Mouse (Mus musculus) layer of hippocampus, adult 9-11 months (tissue): ENCODE results near the gene Dffa.
A peak's percentile ranks its signal among the peaks of the same experiment; 100 is the strongest.

Source experiments
- DNase-seq: peaks from one replicate; pipeline ENCODE4 v3.0.0; 2022

Gene Dffa

GRCm38 (mm10) chr4:149103875-149104561, at the start of gene Dffa:
Dffa (plus strand) TSS chr4:149104146.
- peak; percentile 94 for DNase-seq

DNA sequence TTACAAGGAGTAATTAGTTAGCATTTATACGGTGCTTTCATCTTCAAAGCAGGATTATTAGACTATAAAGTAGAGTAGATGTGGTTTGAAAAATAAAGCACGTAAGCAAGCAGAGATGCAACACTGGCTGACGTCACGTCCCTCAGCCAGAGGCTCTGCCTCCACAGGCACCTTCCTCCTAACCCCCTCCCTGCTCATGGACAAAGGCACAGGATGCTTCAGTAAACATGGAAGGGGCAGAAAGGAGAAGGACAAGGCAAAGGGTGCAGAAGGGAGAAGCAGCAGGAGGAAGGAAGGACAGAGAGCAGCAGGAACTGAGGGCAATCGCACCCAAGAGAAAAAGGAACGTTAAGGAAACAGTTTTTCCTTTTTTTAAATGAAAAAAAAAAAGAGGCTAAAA, 48.1 kb upstream of the Dffa start:
- no peak for DNase-seq

GRCm38 (mm10) chr4:149056957-149057356, 47.0 kb upstream of the Dffa start:
- DNase-seq: no peak

GRCm38 (mm10) chr4:149057470-149057869, 46.5 kb upstream of the Dffa start:
- no peak for DNase-seq

- DNase-seq: no peak
Observed at GRCm38 (mm10) chr4:149058298-149058697, 45.6 kb upstream of the Dffa start.

GRCm38 (mm10) chr4:149059713-149060112, 44.2 kb upstream of the Dffa start:
- DNase-seq: no peak

DNA sequence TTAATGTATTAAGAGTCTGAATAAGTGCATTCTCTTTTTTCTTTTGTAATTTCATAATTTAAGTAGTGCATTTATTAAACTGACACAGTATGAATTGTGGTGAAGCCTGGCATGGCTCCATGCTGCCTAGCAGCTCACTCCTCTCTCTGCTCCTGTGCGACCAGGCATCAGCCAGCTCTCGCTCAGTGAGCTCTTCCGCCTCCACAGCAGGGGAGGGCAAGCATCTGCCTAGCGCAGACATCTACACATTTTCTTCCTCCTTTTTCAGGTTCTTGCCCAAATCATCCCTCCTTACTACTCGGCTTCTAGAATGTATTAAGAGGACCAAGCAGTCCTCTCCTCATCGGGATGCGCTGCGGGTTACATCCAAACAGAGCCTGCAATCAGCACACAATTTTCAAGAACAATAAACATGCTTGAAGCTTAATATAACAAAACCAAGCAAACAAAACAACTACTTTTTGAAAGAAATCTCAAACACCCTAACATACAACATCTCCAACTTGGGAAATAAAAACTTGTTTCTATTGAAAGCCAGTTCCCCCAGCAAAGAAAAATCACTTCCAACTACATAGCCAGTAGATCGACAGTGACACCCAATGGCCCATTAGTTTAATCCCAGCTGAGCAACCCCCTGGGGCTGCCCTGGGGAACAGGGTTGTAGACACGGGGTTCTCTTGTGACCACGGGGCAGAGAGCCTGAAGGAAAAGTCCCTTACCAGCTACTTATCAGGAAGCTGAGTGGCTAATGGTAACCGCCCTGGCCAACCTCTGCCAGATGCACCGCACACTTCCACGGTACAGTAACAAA, 43.1 kb upstream of the Dffa start:
- no peak for DNase-seq

DNA sequence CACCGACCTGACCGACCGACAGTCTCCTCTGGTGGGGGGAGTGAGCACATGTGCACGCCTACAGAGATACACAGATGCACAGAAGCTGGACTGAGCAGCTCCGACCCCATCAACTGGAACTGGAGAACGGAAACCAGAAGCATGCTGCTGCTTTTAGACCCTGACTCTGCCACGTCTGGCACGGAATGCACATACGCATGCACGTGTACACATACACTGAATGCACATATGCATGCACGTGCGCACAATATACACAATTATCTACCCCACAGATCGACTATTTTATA, 42.6 kb upstream of the Dffa start:
- no peak for DNase-seq

DNA sequence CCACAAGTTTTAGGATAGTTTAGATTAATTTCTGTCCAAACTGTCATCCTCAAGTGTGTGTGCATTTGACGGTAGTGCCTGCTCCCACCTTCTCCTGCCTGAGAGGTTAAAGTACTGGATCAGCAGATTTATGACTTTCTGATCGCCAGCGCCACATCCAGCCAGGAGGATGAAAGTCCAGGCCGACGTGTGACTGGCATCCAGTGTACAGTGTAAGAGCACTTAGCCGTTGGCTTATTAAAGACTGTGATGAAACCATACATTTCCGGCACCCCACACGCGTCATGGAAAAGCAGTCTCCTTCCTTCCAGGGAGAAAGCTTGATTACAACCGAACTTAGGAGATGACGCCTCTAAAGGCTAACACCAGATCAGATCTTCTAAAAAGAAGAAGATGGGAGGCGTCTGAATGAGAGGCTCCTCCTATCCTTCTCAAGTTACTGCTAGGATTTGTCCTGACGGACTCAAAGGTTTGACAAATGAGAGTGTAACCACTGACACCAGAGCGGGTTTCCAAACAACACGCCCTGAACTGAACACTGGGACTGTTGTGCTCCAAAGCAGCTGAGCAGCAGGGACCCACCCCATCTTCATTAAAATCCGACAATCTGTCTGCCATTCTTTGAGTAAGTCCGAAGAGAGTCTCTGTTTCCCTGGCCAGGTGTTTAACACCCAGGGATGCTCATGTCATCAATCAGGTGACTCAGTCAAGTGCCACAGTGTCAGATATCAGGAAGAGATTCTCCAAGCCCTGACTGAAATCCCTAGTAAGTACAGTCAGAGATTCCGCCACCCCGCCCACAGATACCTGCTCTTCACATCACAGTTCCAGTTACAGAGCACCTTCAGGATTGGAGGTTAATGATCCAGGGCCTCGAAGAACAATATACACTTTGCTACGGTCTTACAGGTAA, 41.3 kb upstream of the Dffa start:
- DNase-seq: no peak

- no peak for DNase-seq
Observed at GRCm38 (mm10) chr4:149064061-149064854, 39.7 kb upstream of the Dffa start.

GRCm38 (mm10) chr4:149066672-149067551, 37.0 kb upstream of the Dffa start:
- DNase-seq: no peak

DNA sequence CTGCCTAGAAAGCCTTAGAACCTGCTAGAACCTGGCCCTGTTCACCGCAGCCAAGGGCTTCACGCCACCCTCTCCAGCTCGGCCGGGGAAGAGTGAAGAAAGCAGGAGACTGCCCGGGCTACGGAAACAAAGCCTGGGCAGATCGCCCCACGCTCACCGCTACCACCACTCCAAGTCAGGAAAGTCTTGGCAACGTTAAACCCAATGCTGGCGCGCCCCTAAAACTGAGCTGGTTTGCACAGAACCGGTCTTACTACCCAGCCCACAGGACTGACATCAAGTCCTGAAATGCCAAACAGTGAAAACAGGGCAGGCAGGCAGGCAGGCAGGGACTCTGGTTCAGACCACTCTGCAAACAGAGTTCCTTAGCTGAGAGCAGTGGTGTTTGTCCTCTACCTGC, 28.9 kb upstream of the Dffa start:
- no peak for DNase-seq

DNA sequence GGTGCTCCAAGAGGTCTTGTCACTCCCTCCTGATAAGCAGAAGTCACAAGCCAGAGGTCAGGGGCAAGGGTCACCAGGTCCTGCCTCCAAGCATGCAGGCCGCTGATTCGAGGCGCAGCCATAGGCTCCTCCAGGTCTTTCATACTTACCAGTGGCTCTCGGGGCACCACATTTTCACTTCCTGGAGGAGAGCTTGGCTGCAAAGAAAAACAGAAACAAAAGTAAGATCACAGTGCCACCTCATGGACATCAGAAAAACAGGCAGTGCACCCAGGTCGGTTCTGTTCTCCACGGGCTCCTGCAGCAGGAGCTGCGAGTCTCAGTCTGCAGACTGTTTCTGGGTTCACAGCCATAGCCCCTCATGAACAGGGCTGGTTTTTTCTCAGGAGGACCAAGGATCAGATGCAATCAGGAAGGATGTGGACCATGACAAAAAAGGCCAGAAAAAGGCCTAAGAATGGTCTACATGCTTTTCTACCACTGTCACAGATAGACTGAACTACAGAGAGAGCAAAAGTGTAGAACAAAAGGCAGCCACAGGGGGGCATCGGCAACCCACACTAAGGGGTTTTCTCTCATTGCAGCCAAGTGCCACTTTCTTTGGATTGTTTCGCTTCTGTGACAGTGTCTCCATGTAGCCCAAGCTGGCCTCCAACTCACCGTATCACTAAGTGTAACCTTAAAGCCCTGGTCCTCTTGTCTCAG, 27.9 kb upstream of the Dffa start:
- DNase-seq: peak; percentile 71

GRCm38 (mm10) chr4:149078261-149078660, 25.7 kb upstream of the Dffa start:
- DNase-seq: no peak

GRCm38 (mm10) chr4:149079629-149080028, 24.3 kb upstream of the Dffa start:
- no peak for DNase-seq

DNA sequence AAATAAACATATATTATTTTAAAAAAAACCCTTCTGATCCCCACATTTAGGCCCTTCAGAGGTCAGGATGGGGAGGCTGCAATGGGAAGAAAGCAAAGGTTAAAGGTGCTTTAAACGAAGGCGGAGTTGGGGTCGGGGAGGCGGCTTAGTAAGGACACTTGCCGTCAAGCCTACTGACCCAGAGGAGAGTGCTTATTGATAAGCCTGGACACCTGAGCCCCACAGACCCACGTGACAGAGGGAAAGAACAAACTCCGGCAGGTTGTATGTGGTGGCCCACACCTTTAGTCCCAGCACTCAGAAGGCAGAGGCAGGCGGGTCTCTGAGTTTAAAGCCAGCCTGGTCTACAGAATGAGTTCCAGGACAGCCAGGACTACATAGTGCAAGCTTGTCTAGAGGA, 23.8 kb upstream of the Dffa start:
- no peak for DNase-seq

- DNase-seq: no peak
Observed at GRCm38 (mm10) chr4:149081528-149081927, 22.4 kb upstream of the Dffa start.

- no peak for DNase-seq
Observed at GRCm38 (mm10) chr4:149085381-149085780, 18.6 kb upstream of the Dffa start.

DNA sequence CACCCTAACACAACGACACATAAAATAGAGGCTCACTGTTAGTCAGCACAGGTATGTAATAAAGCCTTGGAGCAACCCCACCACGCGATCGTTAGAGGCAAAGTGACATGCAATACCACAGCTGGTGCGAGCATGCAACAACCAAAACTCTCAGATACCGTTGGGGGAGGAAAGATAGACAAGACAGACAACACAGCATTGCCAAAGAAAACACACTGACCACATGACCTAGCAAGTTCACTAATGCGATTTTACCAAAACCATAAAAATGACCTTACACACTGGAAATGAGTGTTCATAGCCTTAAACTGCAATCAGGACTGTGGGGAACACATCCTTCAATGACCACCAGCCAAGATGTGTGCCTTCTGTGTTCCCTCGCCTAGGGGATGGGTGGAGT, 12.6 kb upstream of the Dffa start:
- DNase-seq: no peak

- DNase-seq: no peak
Observed at GRCm38 (mm10) chr4:149097956-149098355, 6.0 kb upstream of the Dffa start.

GRCm38 (mm10) chr4:149098571-149098970, 5.4 kb upstream of the Dffa start:
- DNase-seq: no peak
